Mouse (Mus musculus): ENCODE measurements around the gene Sp3.

GRCm38 (mm10) chr2:73001994-73002393, 21.7 kb upstream of the Sp3 start:
- TF ChIP-seq CTCF (IDR thresholded peaks at IDR 0.05; ENCODE audit: low read depth) (no peak), EP300 (IDR thresholded peaks at IDR 0.05; ENCODE audit: low read depth) (no peak)

Data from heart, postnatal 0 days (tissue).